Mouse (Mus musculus): ENCODE results near the gene Dmtf1. TPM values are rescaled to one million over a fixed set of nuclear protein-coding genes. Genes with fewer than 3 reads are reported as not detected.

Gene Dmtf1
- polyA plus RNA-seq, 1 experiment, result 49.0 TPM

DNA sequence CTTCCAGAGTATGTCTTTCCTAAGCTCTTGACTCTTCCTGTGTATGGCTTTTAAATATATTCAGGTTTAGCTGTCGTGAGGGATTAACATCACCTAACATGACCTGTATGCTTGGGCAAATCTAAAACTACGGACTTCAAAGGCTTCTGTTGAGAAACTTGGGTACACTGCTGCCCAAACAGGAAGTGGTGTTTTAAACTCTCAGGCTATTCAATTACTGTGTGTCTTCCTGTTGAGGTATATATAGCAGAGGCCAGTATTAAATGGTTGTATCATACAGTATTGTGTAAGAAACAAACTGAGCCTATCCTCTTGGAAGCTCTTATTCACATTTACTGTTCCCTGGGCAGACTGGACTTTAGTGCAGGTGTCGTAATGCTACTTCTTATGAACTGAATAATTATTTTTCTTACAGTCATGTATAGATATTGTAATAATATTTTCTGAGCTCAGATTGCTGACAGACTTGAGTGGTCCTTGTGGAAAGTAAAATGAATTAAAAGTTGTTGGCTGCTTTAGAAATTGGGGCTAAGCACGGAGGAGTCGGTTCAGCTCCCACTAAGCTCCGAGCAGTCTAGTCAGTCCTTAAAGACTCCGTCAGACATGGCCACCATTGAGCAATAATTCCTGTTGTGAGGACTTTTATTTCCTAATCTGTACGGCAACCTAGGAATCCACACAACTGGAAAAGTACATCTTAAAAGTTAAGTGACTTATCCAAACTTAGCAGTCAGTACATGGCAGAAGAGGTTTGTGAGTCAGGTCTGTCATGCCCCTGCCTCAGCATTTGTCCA, 54.1 kb downstream of the Dmtf1 start:
- DNase-seq (ENCODE audit: low spot score), result no peak

DNA sequence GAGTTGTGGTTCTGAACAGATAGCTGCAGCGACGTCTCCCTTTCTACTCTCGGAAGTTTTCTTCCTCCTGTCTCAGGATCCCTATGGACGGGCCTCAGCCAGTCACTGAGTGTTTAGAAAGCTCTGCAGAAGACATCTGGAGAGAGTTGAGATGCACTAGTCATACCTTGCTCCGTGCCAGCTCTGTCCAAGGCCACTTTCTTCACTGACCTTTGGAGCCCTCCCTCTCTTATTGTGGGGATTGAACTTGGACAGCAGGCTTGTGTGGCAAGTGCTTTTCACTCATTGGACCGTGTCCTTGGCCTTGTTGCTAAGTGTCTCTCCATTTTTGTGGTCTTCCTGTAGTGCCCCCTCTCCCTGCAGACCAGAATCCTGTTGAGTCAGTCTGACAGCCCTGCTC, 54.8 kb downstream of the Dmtf1 start:
- DNase-seq (ENCODE audit: low spot score), result no peak

DNA sequence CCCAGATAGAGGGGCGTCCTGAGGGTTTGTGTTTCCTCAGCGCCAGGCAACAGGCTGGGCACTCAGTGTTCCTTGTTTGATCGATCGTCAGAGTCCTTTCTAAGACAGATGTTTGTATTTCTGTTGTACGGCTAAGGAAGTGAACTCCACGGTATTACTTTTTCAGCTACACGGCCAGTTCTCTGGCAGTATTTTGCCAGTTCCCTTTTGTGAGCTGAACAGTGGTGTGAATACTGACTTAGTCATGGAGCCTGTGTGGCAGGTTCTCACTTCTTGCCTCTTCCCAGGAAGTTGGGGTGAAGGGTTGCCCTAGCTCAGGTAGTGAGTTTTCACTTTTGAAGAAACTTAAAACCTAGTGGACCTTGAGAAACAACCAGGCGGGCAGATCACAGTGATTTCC, 57.6 kb downstream of the Dmtf1 start:
- no peak for DNase-seq (ENCODE audit: low spot score)

DNA sequence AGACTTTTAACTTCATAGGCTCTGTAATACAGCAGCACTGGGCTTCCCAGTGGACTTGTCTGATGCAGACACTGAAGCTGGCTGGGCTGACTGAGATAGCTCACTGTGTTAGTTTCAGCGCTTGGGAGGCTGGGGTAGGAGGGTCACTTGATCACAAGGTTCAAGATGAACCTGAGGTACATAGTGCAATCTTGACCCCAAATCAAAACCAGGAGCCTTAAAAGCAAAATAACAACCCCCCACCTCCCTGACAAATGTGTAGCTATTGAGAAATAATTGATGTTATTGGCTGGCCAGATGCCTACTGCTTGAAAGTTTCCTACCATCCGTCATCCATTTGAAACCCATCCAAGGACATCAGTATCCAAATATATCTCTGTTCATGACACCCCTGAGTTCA, 58.9 kb downstream of the Dmtf1 start:
- no peak for DNase-seq (ENCODE audit: low spot score)

DNA sequence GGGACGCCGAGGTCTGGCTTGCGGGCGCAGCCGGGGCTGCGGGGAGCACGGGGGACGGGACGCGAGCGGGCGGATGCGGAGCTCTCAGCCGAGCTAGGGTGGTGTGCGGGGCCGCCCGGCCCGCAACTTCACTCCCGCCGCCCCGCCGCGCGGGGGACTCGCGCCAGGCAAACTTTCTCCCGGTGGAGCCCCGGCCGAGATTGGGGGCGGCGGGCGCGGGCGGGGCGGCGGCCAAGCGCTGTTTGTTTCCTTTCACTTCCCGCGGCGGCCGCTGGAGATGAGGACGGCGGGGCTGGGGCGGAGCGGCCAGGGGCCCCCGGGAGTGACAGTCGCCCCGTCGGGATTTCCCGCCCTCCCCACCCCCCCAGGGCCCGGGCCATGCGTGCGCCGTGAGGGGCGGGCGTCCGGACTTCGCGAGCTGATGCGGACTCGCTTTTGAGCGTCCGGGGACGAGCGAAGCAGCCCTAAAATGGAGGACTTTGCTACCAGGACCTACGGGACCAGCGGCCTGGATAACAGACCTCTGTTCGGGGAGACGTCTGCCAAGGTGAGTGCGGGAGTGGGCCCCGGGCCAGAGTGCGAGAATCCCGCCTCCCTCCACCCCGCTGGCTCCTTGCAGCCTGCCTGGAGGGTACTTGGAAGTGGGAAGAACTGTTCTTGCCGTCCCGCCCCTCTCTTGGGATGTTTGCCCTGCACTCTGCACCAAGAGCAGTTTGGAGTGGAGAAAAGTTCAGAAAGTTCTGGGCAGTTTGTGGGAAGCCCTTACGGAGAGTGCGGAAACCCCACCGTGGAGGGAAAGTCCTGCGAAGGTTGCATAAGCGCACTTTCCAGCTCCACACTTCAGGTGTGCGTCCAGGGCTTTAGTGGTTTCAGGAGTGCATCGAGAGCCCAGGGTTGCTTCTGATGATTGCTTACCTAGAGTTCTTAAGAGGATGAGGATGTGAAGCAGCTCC, 60.5 kb downstream of the Dmtf1 start:
- peak; percentile 50 for DNase-seq (ENCODE audit: low spot score)

DNA sequence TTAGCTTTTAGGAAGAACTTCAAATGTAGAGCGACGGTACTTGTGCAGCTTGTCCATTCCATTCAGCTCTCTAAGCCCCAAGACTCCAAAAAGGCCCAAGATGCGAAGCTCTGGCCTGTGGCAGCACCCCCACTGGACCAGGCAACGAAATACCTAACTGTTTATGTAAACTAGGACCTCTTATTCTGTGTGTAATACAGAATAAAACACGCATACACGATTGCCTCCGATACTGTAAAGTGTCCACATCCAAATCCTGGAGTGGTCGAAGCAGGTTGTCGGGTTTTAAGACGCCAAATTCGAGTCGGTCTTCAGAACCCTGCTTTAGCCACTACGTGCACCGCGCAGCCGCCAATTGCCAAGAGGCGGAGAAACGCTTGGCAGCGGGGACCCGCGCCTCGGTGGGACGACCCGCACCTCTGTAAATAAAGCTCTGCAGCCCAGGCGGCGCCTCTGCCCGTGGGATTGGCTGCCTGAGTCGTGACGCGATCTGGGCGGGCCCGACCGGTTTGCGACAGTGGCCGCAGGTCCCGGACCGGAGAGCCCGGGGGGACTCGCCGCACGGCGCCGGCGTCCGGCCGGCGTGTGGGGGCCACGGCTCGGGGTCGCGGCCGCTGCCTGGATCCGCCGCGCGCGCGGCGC, 61.2 kb downstream of the Dmtf1 start, which contains the start of gene Tmem243:
Tmem243 (plus strand) TSS at position 462 of the 642 bp plus-strand sequence.
- peak; percentile 89 for DNase-seq (ENCODE audit: low spot score)

DNA sequence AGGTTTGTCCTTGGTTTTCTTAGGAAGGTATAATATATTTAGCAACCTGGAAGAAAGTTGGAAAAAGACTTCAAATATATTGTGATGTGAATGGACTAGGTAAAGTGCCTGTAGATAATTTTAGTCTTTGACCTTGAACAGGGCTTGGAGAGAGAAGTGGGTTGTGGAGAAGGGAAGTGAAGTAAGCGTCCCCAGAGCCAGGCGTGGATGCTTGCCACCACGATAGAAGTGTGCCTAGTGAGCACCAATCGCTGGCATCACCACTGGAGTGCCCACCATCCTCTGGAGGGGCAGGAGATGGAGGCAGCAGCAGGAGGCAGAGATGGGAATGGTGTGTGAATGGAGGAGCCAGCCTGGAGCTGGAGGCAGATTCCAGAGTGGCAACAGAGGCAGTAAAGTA, 68.1 kb downstream of the Dmtf1 start:
- DNase-seq (ENCODE audit: low spot score), result no peak

DNA sequence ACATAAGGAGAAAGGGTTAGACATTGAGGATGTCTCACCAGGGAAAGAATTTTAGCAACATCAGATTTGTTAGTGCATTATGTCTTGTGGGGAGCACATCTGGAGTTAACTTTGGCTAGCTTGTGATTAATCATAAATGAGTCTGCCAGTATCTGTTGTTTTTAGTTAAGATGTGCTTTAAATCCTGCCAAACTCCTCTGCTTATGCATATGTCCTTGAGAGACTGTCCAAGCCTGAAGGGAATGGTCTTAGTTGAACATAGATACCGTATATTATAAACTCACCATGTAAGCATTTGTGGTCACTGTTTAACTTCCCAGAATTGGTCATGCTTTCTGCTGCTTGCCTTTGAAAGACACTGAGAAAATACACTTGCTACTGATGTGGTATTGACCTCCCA, 68.9 kb downstream of the Dmtf1 start:
- DNase-seq (ENCODE audit: low spot score), result no peak

DNA sequence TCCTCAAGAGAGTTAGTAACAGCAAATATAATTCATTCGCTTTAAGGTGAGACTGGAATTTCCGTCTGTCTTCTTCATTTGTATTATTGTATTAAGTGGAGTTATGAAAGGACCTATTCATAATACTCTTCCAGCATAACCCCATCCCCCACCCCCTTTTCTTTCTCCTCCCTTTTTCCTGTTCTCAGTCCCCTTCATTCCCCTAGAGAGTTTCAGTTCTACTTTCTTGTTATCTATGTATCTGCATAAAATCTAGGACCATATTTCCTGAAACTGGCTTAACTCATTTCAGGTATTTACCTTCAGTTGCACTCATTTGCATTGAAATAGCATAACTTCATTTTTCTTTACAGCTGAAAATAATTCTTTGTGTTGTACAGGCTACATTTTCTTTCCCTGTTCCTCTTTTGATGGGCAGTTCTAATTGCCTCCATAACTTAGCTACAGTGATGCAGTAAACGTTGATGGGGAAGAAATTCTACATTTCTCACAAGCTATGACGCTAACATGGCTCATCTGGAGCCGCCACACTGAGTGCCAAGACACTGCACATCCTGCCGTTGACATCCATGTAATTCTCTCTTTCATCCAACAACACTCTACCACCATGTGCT, 71.0 kb downstream of the Dmtf1 start:
- no peak for DNase-seq (ENCODE audit: low spot score)

DNA sequence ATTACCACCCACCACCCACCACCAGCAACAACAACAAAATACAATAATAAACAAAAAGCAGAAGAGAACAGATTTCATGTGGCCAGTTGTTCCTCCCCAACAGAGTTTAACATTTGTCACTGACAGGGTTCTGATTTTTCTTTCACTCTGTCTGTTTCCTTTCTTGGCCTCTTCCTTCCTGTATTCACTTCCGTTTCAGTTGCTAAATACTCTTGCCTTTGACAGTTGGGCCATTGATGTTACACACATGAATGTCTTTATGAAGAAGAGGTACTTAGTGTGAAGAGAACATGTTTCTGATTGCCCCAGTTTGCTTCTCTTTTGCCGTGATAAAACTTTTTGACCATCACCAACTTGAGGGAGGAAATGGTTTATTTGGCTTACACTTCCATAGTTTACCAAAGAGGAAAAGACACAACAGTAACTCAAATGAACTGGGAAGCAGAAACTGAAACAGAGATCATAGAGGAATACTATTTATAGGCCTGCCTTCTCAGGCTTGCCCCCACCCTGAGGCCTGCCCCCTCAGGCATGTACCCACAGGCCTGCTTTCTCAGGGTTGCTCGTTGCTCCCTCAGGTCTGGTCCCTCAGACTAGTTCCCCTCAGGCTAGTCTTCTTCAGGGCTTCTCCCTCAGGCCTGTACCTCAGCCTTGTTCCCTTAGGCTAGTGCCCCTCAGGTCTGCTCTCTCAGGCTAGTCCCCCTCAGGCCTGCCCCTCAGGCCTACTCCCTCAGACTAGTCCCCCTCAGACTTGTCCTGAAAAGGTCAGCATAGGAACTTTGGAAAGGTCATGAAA, 74.5 kb downstream of the Dmtf1 start:
- no peak for DNase-seq (ENCODE audit: low spot score)

DNA sequence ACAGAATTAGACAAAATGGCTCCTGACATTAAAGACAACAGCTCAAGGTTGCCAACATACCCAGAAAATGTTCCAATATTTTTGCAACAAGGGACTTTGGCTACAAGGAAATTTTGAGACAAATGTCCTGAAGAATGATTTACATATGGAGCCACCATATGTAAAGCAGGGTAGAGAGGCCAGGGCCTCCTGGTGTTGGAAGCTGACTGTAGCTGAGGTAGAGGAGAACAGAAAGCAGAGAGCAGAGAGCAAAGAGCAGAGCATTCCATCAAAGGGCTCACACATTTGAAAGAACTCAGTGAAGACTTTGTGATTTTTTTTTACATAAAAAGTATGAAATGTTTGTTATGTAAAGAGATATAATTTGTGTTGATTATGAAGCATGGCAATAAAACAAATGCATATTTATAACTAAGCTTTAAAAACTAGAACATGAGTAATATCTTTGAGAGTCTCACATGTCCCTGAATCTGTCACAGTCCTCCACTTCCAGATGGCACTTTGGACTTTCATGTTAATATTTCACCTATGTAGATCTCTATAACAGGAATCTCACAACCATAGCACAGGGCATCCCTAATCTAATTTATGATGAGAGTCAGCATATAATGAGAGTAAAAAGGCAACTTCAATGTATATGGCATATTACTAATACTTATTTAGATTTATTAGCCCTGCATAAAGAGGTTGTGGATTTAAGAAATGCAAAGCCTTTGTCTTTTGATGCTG, 81.6 kb downstream of the Dmtf1 start:
- no peak for DNase-seq (ENCODE audit: low spot score)

DNA sequence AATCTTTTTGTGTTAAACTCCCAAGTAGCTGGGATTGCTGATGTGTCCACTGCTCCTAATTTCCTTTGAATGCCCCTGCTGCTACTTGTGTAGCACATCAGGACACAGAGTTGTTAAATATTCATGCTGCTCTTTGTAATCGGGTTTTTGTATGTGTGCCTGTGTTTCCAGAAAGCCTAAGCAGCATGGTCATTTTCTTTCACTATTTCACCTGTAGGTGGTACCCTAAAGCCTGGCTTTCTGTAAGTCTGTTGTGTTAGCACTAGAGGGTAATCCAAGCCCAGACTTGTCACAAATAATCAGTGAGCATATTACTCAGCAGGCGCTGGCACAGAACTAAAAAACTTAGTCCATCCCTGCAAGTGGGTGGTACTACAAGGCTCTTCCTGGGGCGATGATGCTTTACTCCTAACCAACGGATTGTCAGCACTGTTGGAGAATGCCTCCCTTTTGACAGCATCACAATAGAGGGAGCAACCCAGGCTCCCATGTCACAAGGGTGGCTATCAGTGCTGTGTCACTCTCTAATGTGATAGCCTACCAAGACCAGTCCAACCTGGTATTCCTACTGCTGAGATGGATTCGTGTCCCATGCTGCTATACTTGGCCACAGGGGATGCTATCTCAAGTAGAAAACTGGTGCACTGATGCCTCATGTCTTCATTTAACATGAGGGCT, 88.3 kb downstream of the Dmtf1 start:
- no peak for DNase-seq (ENCODE audit: low spot score)

DNA sequence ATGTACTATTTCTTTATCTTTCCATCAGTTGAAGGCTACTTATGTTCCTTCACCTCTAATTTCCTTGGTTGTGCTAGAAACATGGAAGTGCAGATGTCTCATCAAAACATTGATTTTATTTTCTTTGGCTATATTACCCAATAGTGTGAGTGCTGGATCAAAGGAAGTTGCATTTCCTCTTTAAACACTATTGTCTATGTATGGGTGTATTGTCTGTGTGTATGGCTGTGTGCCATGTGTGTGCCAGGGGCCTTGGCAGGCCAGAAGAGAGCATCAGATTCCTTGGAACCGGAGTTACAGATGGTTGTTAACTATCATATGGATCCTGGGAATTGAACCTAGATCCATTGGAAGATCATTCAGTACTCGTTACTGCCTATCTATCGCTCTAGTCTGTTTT, 90.2 kb downstream of the Dmtf1 start:
- no peak for DNase-seq (ENCODE audit: low spot score)

DNA sequence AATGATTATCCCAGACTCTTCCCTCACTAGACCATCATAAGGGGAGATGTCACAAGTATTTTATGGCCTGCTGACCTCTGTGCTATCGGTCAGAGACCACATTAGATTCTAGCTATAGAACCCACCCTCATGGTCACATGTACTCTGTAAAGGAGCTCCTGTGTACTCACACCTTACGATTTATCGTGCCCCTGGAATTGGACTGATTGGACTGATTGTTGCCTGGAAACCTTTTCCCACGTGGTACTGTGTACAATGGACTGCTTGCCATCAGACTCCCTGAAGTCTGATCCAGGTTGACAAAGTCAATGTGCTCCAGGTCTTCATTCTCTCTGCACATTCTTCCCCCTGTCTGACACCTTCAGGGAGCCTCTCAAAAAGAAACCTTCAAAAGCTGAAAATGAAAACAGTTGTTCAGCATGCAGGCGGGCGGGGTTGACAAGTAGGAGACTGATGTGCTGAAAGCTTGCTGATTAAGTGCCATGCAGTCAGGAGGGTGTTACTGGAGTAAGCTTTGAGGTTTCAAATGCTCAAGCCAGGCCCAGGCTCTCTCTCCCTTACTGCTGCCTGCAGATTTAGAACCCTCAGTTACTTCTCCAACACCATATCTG, 91.9 kb downstream of the Dmtf1 start:
- no peak for DNase-seq (ENCODE audit: low spot score)

DNA sequence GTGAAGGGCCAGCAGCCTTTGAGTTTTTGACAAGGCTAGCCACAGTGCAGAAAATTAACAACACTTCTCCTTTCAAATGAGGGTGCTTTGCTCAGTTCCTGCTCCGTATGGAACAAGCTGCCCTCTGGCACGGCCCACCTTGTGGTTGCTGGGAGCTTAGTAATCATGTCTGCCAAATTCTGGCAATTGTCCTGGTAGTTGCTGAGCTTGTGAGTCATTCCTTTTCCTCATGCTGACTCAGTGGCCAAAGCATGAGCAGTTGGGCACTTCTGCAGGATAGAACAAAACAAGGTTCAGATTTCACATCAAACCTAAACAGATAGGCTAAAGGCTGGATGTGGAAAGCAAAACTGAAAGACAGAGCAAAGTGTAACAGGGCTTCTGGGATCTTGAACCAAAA, 92.7 kb downstream of the Dmtf1 start:
- DNase-seq (ENCODE audit: low spot score), result no peak
